Mouse (Mus musculus) kidney, embryonic 15.5 days (tissue): ENCODE measurements around the gene Fhl3. TPM values are rescaled to one million over a fixed set of nuclear protein-coding genes. Genes with fewer than 3 reads are reported as not detected.

ENCODE experiments used
- ATAC-seq: fragments of 200-750 bp; cut with Nextera tagmentation; replicated peaks from 2 replicates; pipeline ENCODE4 v1.8.0; 2017; ENCODE audit warnings: moderate TSS enrichment; ENCODE audit not compliant: low FRiP score
- H3K27ac ChIP-seq: fragments of 300-500 bp; sonication (generic); 2 replicates; pipeline ENCODE4 v1.5.1; 2015; ENCODE audit warnings: mild to moderate bottlenecking, inconsistent platforms
- H3K27me3 ChIP-seq: fragments of 300-500 bp; sonication (generic); 2 replicates; pipeline ENCODE4 v1.6.1; 2015; ENCODE audit warnings: inconsistent platforms
- H3K36me3 ChIP-seq: fragments of 300-500 bp; sonication (generic); 2 replicates; pipeline ENCODE4 v1.6.1; 2015; ENCODE audit warnings: inconsistent platforms
- H3K4me1 ChIP-seq: fragments of 300-500 bp; sonication (generic); 2 replicates; pipeline ENCODE4 v1.6.1; 2015; ENCODE audit warnings: inconsistent platforms
- H3K4me2 ChIP-seq: fragments of 300-500 bp; sonication (generic); 2 replicates; pipeline ENCODE4 v1.6.1; 2015; ENCODE audit warnings: moderate library complexity, mild to moderate bottlenecking, inconsistent platforms
- H3K4me3 ChIP-seq: fragments of 300-500 bp; sonication (generic); replicated peaks from 2 replicates; pipeline ENCODE4 v1.5.1; 2015; ENCODE audit warnings: mild to moderate bottlenecking, inconsistent platforms
- H3K9ac ChIP-seq: fragments of 300-500 bp; sonication (generic); 2 replicates; pipeline ENCODE4 v1.6.1; 2015; ENCODE audit warnings: mild to moderate bottlenecking, inconsistent platforms
- H3K9me3 ChIP-seq: fragments of 300-500 bp; sonication (generic); replicated peaks from 2 replicates; pipeline ENCODE4 v1.6.1; 2016; ENCODE audit warnings: inconsistent platforms
- WGBS: fragments of 180-500 bp; shearing (Covaris S2); methylation state at CpG from one replicate; pipeline ENCODE4 v1.1.7; 2015; ENCODE audit warnings: mixed read lengths; 5-methylcytosine and 5-hydroxymethylcytosine counted together
- polyA plus RNA-seq: library from polyadenylated mRNA; unstranded; fragments of >200 nt; fragmentation: Nextera tagmentation; extraction: Ambion mirVana; gene quantifications from 2 replicates; pipeline ENCODE4 v1.2.1, GENCODE M21; 2015

The Fhl3 gene
- polyA plus RNA-seq: 8.4 and 12.4 TPM in 2 replicates

GRCm38 (mm10) chr4:124700248-124700971, at the start of gene Fhl3:
Gene Fhl3 (plus strand): TSS chr4:124700701.
- Histone ChIP-seq H3K27me3 (0 out of 2 replicates have a peak, but pooled peaks cover 4% of the 10 kb centered on the region), H3K4me2 (peak within 1 kb of the TSS; percentile 95), H3K27ac (peak within 1 kb of the TSS; percentile 88), H3K9me3 (no peaks in the 10 kb centered on the region), H3K4me3 (peak within 1 kb of the TSS; percentile 86), H3K9ac (peak within 1 kb of the TSS; percentile 91), H3K4me1 (peaks cover 64% of the 10 kb centered on the region), H3K36me3 (no peaks in the 10 kb centered on the region)
- peak; percentile 79 for ATAC-seq
- WGBS: under 1% methylated on average over 53 of the region's 59 CpGs

GRCm38 (mm10) chr4:124652886-124653285, 47.6 kb upstream of the Fhl3 start:
- H3K36me3 ChIP-seq: no peaks in the 10 kb centered on the region
- no peaks in the 10 kb centered on the region for H3K9me3 ChIP-seq
- H3K9ac ChIP-seq: no peak overlapping the region
- WGBS: 6% methylated on average over 9 of the region's 9 CpGs
- peak; percentile 71 for ATAC-seq
- no peak overlapping the region for H3K27ac ChIP-seq
- no peak overlapping the region for H3K4me3 ChIP-seq
- H3K4me1 ChIP-seq: peaks cover 36% of the 10 kb centered on the region
- H3K27me3 ChIP-seq: peaks cover 93% of the 10 kb centered on the region
- peak overlapping the region; percentile 27; the same call in 1 of the 2 replicates for H3K4me2 ChIP-seq

GRCm38 (mm10) chr4:124656518-124656853, 44.0 kb upstream of the Fhl3 start, which contains the start of gene Pou3f1:
Gene Pou3f1 (plus strand): TSS chr4:124656807.
- no peak for ATAC-seq
- WGBS: 1% methylated on average over 15 of the region's 15 CpGs
- peak within 1 kb of the TSS; percentile 45 for H3K9ac ChIP-seq

GRCm38 (mm10) chr4:124656854-124657650, 43.4 kb upstream of the Fhl3 start:
- H3K4me2 ChIP-seq: peak overlapping the region; percentile 97
- ATAC-seq: peak; percentile 89
- peaks cover 93% of the 10 kb centered on the region for H3K27me3 ChIP-seq
- no peaks in the 10 kb centered on the region for H3K9me3 ChIP-seq
- WGBS: under 1% methylated on average over 85 of the region's 92 CpGs
- peak overlapping the region; percentile 45; the same call in 1 of the 2 replicates for H3K9ac ChIP-seq
- H3K36me3 ChIP-seq: no peaks in the 10 kb centered on the region
- H3K4me1 ChIP-seq: peaks cover 56% of the 10 kb centered on the region
- no peak overlapping the region for H3K27ac ChIP-seq
- peak overlapping the region; percentile 59 for H3K4me3 ChIP-seq

More at GRCm38 (mm10) chr4:124656518-124656853, 44.0 kb upstream of the Fhl3 start, which contains the start of gene Pou3f1:
- H3K4me2 ChIP-seq: peak within 1 kb of the TSS; percentile 97
- H3K4me1 ChIP-seq: peaks cover 59% of the 10 kb centered on the region
- no peaks in the 10 kb centered on the region for H3K9me3 ChIP-seq
- H3K27me3 ChIP-seq: peaks cover 92% of the 10 kb centered on the region
- no peak within 1 kb of the TSS for H3K27ac ChIP-seq
- no peaks in the 10 kb centered on the region for H3K36me3 ChIP-seq
- peak within 1 kb of the TSS; percentile 59 for H3K4me3 ChIP-seq

GRCm38 (mm10) chr4:124657781-124658180, 42.7 kb upstream of the Fhl3 start:
- Histone ChIP-seq H3K9me3 (no peaks in the 10 kb centered on the region), H3K27me3 (peaks cover 97% of the 10 kb centered on the region), H3K36me3 (no peaks in the 10 kb centered on the region), H3K9ac (peak overlapping the region; percentile 45), H3K4me1 (peaks cover 49% of the 10 kb centered on the region), H3K4me2 (peak overlapping the region; percentile 97), H3K4me3 (peak overlapping the region; percentile 59), H3K27ac (no peak overlapping the region)
- no peak for ATAC-seq
- under 1% methylated on average over 61 of the region's 61 CpGs for WGBS

GRCm38 (mm10) chr4:124658412-124658851, 42.1 kb upstream of the Fhl3 start:
- Histone ChIP-seq H3K4me2 (peak overlapping the region; percentile 97), H3K9me3 (no peaks in the 10 kb centered on the region), H3K4me1 (peaks cover 42% of the 10 kb centered on the region), H3K36me3 (no peaks in the 10 kb centered on the region), H3K9ac (0 out of 2 replicates have a peak overlapping the region, but pooled peaks have one; percentile 45), H3K4me3 (peak overlapping the region; percentile 59), H3K27me3 (peaks cover 97% of the 10 kb centered on the region), H3K27ac (no peak overlapping the region)
- ATAC-seq: no peak
- WGBS: under 1% methylated on average over 39 of the region's 39 CpGs

- H3K4me1 ChIP-seq: peaks cover 40% of the 10 kb centered on the region
- H3K4me2 ChIP-seq: peak overlapping the region; percentile 97
- no peak for ATAC-seq
- no peak overlapping the region for H3K9ac ChIP-seq
- peak overlapping the region; percentile 59 for H3K4me3 ChIP-seq
- peaks cover 97% of the 10 kb centered on the region for H3K27me3 ChIP-seq
- H3K9me3 ChIP-seq: no peaks in the 10 kb centered on the region
- no peaks in the 10 kb centered on the region for H3K36me3 ChIP-seq
- WGBS: 2% methylated on average over 68 of the region's 68 CpGs
- H3K27ac ChIP-seq: no peak overlapping the region
These were observed 41.0 kb upstream of the Fhl3 start for GRCm38 (mm10) chr4:124659251-124660217.

GRCm38 (mm10) chr4:124660603-124661002, 39.9 kb upstream of the Fhl3 start:
- Histone ChIP-seq H3K4me1 (peaks cover 40% of the 10 kb centered on the region), H3K9me3 (no peaks in the 10 kb centered on the region), H3K36me3 (no peaks in the 10 kb centered on the region), H3K4me2 (no peak overlapping the region), H3K27me3 (peaks cover 97% of the 10 kb centered on the region), H3K4me3 (no peak overlapping the region), H3K9ac (no peak overlapping the region), H3K27ac (no peak overlapping the region)
- 64% methylated on average over 3 of the region's 3 CpGs for WGBS
- no peak for ATAC-seq

- no peak for ATAC-seq
- no peaks in the 10 kb centered on the region for H3K9me3 ChIP-seq
- H3K27ac ChIP-seq: no peak overlapping the region
- H3K27me3 ChIP-seq: peaks cover 98% of the 10 kb centered on the region
- 46% methylated on average over 3 of the region's 3 CpGs for WGBS
- no peak overlapping the region for H3K4me3 ChIP-seq
- no peaks in the 10 kb centered on the region for H3K36me3 ChIP-seq
- H3K4me2 ChIP-seq: no peak overlapping the region
- no peak overlapping the region for H3K9ac ChIP-seq
- H3K4me1 ChIP-seq: peaks cover 21% of the 10 kb centered on the region
These were observed 37.5 kb upstream of the Fhl3 start for GRCm38 (mm10) chr4:124663034-124663433.

GRCm38 (mm10) chr4:124664185-124664584, 36.3 kb upstream of the Fhl3 start:
- Histone ChIP-seq H3K27me3 (peaks cover 98% of the 10 kb centered on the region), H3K27ac (no peak overlapping the region), H3K4me1 (peaks cover 9% of the 10 kb centered on the region), H3K4me2 (no peak overlapping the region), H3K36me3 (no peaks in the 10 kb centered on the region), H3K9ac (no peak overlapping the region), H3K9me3 (no peaks in the 10 kb centered on the region), H3K4me3 (no peak overlapping the region)
- ATAC-seq: no peak
- WGBS: 72% methylated on average over 9 of the region's 9 CpGs

GRCm38 (mm10) chr4:124664604-124665003, 35.9 kb upstream of the Fhl3 start:
- peaks cover 95% of the 10 kb centered on the region for H3K27me3 ChIP-seq
- WGBS: 54% methylated on average over 15 of the region's 15 CpGs
- no peak for ATAC-seq

More at GRCm38 (mm10) chr4:124664604-124665003, 35.9 kb upstream of the Fhl3 start:
- no peak overlapping the region for H3K27ac ChIP-seq
- no peak overlapping the region for H3K9ac ChIP-seq
- peaks cover 5% of the 10 kb centered on the region for H3K4me1 ChIP-seq
- no peaks in the 10 kb centered on the region for H3K9me3 ChIP-seq
- H3K36me3 ChIP-seq: no peaks in the 10 kb centered on the region
- no peak overlapping the region for H3K4me2 ChIP-seq
- no peak overlapping the region for H3K4me3 ChIP-seq
